Mouse (Mus musculus) kidney, adult 18-20 months (tissue): ENCODE measurements around the gene Gm21820.
"Not testable (repeated sequence)": the region's sequence is repeated elsewhere in the genome, so short reads cannot be mapped to it uniquely, and the experiment has no call there.

Experiments used
- DNase-seq: peaks from one replicate; pipeline ENCODE4 v3.0.0; 2021

Gene Gm21820

DNA sequence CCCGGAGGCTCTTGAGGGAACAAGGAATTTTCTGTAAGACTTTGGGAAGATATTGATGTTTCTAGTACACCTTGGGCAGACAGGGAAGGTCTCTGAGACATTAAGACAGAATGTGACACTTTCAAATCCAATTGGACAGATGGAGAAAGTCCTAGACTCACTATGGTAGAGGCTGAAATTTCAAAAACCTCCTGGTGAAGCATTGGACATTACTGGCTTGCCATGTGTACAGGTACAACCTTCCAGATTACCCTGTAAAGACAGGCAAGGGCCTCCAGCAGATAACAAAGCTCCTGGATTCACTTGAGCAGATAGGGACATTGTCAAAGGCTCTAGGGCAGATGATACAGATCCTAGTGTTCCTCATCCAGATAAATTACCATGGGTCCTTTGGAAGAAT is at the start of gene Gm21820:
Gm21820 (minus strand) TSS at position 101 of the 400 bp plus-strand sequence.
- not testable (repeated sequence) for DNase-seq
